Mouse (Mus musculus) monocyte, adult 5-6 weeks (primary cell): ENCODE measurements around the gene Hist2h3c2. TPM values are rescaled to one million over a fixed set of nuclear protein-coding genes. Genes with fewer than 3 reads are reported as not detected.
"Not testable (repeated sequence)": the region's sequence is repeated elsewhere in the genome, so short reads cannot be mapped to it uniquely, and the experiment has no call there.

Experiments used
- ATAC-seq: fragments of 153-309, 156-312 bp; replicated peaks from 2 replicates; pipeline ENCODE4 v1.8.0; 2017; ENCODE audit warnings: mild to moderate bottlenecking; ENCODE audit not compliant: low TSS enrichment, insufficient number of reproducible peaks, severe bottlenecking, poor library complexity, low FRiP score
- total RNA-seq: library from RNA; stranded (forward); fragments of 200-1000, 200-491, 200-594 nt; gene quantifications from 3 replicates; pipeline ENCODE4 v1.2.3, GENCODE M21; 2017

Hist2h3c2 gene
- total RNA-seq, 1 experiment from 2014 or later: 1.6 TPM

- ATAC-seq: peak; percentile 86
These were observed 23.4 kb upstream of the Hist2h3c2 start for GRCm38 (mm10) chr3:96262216-96262875.

- ATAC-seq: no peak
These were observed 22.7 kb upstream of the Hist2h3c2 start for GRCm38 (mm10) chr3:96261623-96262022.

- ATAC-seq: no peak
These were observed 21.3 kb upstream of the Hist2h3c2 start for GRCm38 (mm10) chr3:96260220-96260619.

- no peak for ATAC-seq
These were observed 18.3 kb upstream of the Hist2h3c2 start for GRCm38 (mm10) chr3:96257190-96257589.

- no peak for ATAC-seq
These were observed 17.1 kb upstream of the Hist2h3c2 start for GRCm38 (mm10) chr3:96255926-96256593.

- ATAC-seq: no peak
These were observed 15.9 kb upstream of the Hist2h3c2 start for GRCm38 (mm10) chr3:96254683-96255355.

GRCm38 (mm10) chr3:96251787-96252186 is 12.9 kb upstream of the Hist2h3c2 start:
- ATAC-seq: peak; percentile 86

- ATAC-seq: no peak
These were observed 12.0 kb upstream of the Hist2h3c2 start for GRCm38 (mm10) chr3:96250890-96251289.

- ATAC-seq: no peak
These were observed 10.1 kb upstream of the Hist2h3c2 start for GRCm38 (mm10) chr3:96249034-96249345.

GRCm38 (mm10) chr3:96248141-96249033 is 9.5 kb upstream of the Hist2h3c2 start:
- ATAC-seq: no peak

GRCm38 (mm10) chr3:96247356-96248140 is 8.6 kb upstream of the Hist2h3c2 start:
- no peak for ATAC-seq

GRCm38 (mm10) chr3:96246427-96246856 is 7.5 kb upstream of the Hist2h3c2 start, which contains the start of gene Hist2h3c1:
TSS of gene Hist2h3c1 (plus strand) at chr3:96246685.
- ATAC-seq: peak; percentile 81

GRCm38 (mm10) chr3:96246018-96246417 is 7.1 kb upstream of the Hist2h3c2 start:
- not testable (repeated sequence) for ATAC-seq

GRCm38 (mm10) chr3:96245003-96245886 is 6.3 kb upstream of the Hist2h3c2 start, which contains the start of gene Hist2h2aa1:
TSS of gene Hist2h2aa1 (plus strand) at chr3:96245497.
- peak; percentile 85 for ATAC-seq

GRCm38 (mm10) chr3:96243921-96244572 is 5.1 kb upstream of the Hist2h3c2 start:
- no peak for ATAC-seq

GRCm38 (mm10) chr3:96240799-96241197 is 1.9 kb upstream of the Hist2h3c2 start:
- ATAC-seq: no peak
